Mouse (Mus musculus): ENCODE measurements around the gene Pias4. TPM values are rescaled to one million over a fixed set of nuclear protein-coding genes. Genes with fewer than 3 reads are reported as not detected.
"Not testable (repeated sequence)": the region's sequence is repeated elsewhere in the genome, so short reads cannot be mapped to it uniquely, and the experiment has no call there.

The Pias4 gene
- total RNA-seq (2021): 10 to 100 TPM; 26.2 to 29.8 TPM

- DNase-seq: peak; percentile 100
Measured at GRCm38 (mm10) chr10:81167200-81168086, at the start of gene Pias4. TSS of gene Pias4 (minus strand) at chr10:81167923.

- not testable (repeated sequence) for DNase-seq
Measured at GRCm38 (mm10) chr10:81217267-81217666, 49.5 kb upstream of the Pias4 start.

GRCm38 (mm10) chr10:81216810-81217209 is 49.1 kb upstream of the Pias4 start:
- no peak for DNase-seq

- no peak for DNase-seq
Measured at GRCm38 (mm10) chr10:81216260-81216659, 48.5 kb upstream of the Pias4 start.

- no peak for DNase-seq
Measured at GRCm38 (mm10) chr10:81210154-81210553, 42.4 kb upstream of the Pias4 start.

GRCm38 (mm10) chr10:81204137-81204536 is 36.4 kb upstream of the Pias4 start:
- peak in 1 of 2 experiments; percentile 8 for DNase-seq

GRCm38 (mm10) chr10:81202978-81203720 is 35.4 kb upstream of the Pias4 start:
- peak in 1 of 2 experiments; percentile 1 for DNase-seq

- peak in 1 of 2 experiments; percentile 1 for DNase-seq
Measured at GRCm38 (mm10) chr10:81201807-81202758, 34.4 kb upstream of the Pias4 start, which contains the start of gene Nmrk2. TSS of gene Nmrk2 (minus strand) at chr10:81202051.

- peak in 1 of 2 experiments; percentile 1 for DNase-seq
Measured at GRCm38 (mm10) chr10:81200605-81201287, 33.0 kb upstream of the Pias4 start.

GRCm38 (mm10) chr10:81200141-81200540 is 32.4 kb upstream of the Pias4 start:
- peak in 1 of 2 experiments; percentile 1 for DNase-seq

GRCm38 (mm10) chr10:81198990-81199389 is 31.3 kb upstream of the Pias4 start:
- no peak for DNase-seq

- peak in 1 of 2 experiments; percentile 47 for DNase-seq
Measured at GRCm38 (mm10) chr10:81198230-81198629, 30.5 kb upstream of the Pias4 start.

GRCm38 (mm10) chr10:81197305-81197704 is 29.6 kb upstream of the Pias4 start:
- DNase-seq: no peak

GRCm38 (mm10) chr10:81196470-81197065 is 28.8 kb upstream of the Pias4 start:
- no peak for DNase-seq

- peak in 1 of 2 experiments; percentile 3 for DNase-seq
Measured at GRCm38 (mm10) chr10:81195300-81195699, 27.6 kb upstream of the Pias4 start.

- DNase-seq: no peak
Measured at GRCm38 (mm10) chr10:81193991-81194774, 26.5 kb upstream of the Pias4 start.

- DNase-seq: peak; percentile 51 to 58
Measured at GRCm38 (mm10) chr10:81192968-81193501, 25.3 kb upstream of the Pias4 start.

- peak; percentile 86 to 90 for DNase-seq
Measured at GRCm38 (mm10) chr10:81192270-81192967, 24.7 kb upstream of the Pias4 start.

GRCm38 (mm10) chr10:81191342-81191982 is 23.7 kb upstream of the Pias4 start:
- no peak for DNase-seq
